Mouse (Mus musculus) E14TG2a.4 (cell line): Measurements from ENCODE around the gene Cfap97.

Experiments
- CTCF ChIP-seq: conservative IDR thresholded peaks from 2 replicates; pipeline ENCODE4 v1.5.1; 2014; ENCODE audit warnings: low read length
- NANOG ChIP-seq: IDR thresholded peaks from 2 replicates; pipeline ENCODE4 v1.6.1; 2014; ENCODE audit warnings: borderline replicate concordance, low read length, mixed read lengths
- POU5F1 ChIP-seq: IDR thresholded peaks from 2 replicates; pipeline ENCODE4 v1.6.1; 2014; ENCODE audit warnings: low read length, borderline replicate concordance

DNA sequence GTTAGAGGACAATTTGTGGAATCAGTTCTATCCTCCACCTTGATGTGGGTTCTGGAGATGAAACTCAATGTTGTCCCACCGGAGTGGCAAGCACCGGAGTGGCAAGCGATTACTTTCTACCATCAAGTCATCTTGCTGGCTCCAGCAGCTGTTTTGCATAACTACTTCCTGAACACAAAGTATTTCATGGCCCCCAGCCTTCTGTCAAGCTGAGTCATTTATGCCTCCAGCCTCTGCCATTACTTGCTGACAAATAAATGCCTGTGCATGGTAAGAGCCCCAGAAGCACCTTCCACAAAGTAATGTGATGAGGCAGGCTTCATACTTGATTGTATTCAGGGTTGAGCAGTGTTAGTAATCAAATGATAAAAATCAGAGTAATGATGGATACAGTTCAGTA lies 45.3 kb downstream of the Cfap97 start:
- TF ChIP-seq CTCF (no peak), NANOG (no peak), POU5F1 (no peak)
